Mouse (Mus musculus) cerebellum, adult 2 months (tissue): Measurements from ENCODE around the gene Pitpnm2. TPM values are rescaled to one million over a fixed set of nuclear protein-coding genes. Genes with fewer than 3 reads are reported as not detected.

ENCODE experiments used
- DNase-seq, 2 experiments: peaks; one replicate each; pipeline ENCODE4 v3.0.0; 2021
- H3K27ac ChIP-seq: fragments of 200-500 bp; 2 replicates; pipeline ENCODE4 v1.5.1; 2012; ENCODE audit warnings: low read length, control low read depth, inconsistent platforms; ENCODE audit not compliant: insufficient read depth
- H3K27me3 ChIP-seq: fragments of 200-500 bp; 2 replicates; pipeline ENCODE4 v1.6.1; 2012; ENCODE audit warnings: inconsistent platforms, mild to moderate bottlenecking, low read length, moderate library complexity; ENCODE audit not compliant: control insufficient read depth, insufficient read depth
- H3K4me1 ChIP-seq: fragments of 200-500 bp; 2 replicates; pipeline ENCODE4 v1.6.1; 2011; ENCODE audit warnings: low read length; ENCODE audit not compliant: control insufficient read depth, insufficient read depth
- H3K4me3 ChIP-seq: fragments of 200-500 bp; replicated peaks from 2 replicates; pipeline ENCODE3; 2011; ENCODE audit warnings: mild to moderate bottlenecking, low read depth, low read length, control low read depth; ENCODE audit not compliant: insufficient read depth
- CTCF ChIP-seq: fragments of 200-500 bp; IDR thresholded peaks from 2 replicates; pipeline ENCODE4 v1.5.1; 2011; ENCODE audit warnings: low read depth, mild to moderate bottlenecking, control low read depth, low read length, moderate library complexity, borderline replicate concordance; ENCODE audit not compliant: insufficient read depth
- POLR2A ChIP-seq: fragments of 200-500 bp; IDR thresholded peaks from 2 replicates; pipeline ENCODE4 v1.6.1; 2011; ENCODE audit warnings: low read length, control low read depth, borderline replicate concordance; ENCODE audit not compliant: insufficient read depth
- WGBS: fragments of 180-500 bp; shearing (Covaris S2); methylation state at CpG from one replicate; pipeline ENCODE4 v1.1.7; 2018; 5-methylcytosine and 5-hydroxymethylcytosine counted together
- polyA plus RNA-seq: library from polyadenylated mRNA; depleted of rRNA; stranded (reverse); fragments of >200 nt; gene quantifications from 2 replicates; pipeline ENCODE4 v1.2.3, GENCODE M21; 2012; rRNA removed

Gene Pitpnm2
- polyA plus RNA-seq, 1 experiment: 54.2 TPM

- no peak overlapping the region for H3K4me3 ChIP-seq
- no peak overlapping the region for H3K27ac ChIP-seq
- peaks cover 21% of the 10 kb centered on the region for H3K4me1 ChIP-seq
- TF ChIP-seq POLR2A: no peak
- TF ChIP-seq CTCF: no peak
- DNase-seq: no peak
- WGBS: 43% methylated on average over 9 of the region's 9 CpGs
- H3K27me3 ChIP-seq: no peaks in the 10 kb centered on the region
Measured at GRCm38 (mm10) chr5:124076559-124076958, 173.0 kb downstream of the Pitpnm2 start.

DNA sequence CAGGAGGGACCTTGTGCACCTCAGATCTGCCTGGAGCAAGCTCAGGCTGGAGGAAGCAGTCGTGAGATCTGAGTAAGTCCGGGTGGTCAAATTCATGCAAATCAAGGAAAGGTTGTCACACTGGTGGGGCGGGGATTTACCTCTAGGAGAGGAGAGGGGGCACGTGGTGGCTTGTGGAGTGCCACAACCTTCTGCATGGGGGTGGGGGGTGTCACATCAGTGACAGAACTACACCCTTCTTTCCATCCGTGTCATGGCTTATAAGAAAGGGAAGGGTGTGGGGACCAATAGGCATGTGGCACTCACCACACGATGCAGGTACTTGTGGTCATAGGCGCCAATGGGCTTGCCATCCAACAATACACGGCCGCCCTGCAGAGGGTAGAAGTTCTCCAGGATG lies 173.8 kb downstream of the Pitpnm2 start:
- TF ChIP-seq POLR2A: no peak
- TF ChIP-seq CTCF: no peak
- DNase-seq: no peak
- Histone ChIP-seq H3K27ac (no peak overlapping the region), H3K27me3 (no peaks in the 10 kb centered on the region), H3K4me3 (no peak overlapping the region), H3K4me1 (peaks cover 21% of the 10 kb centered on the region)
- 79% methylated on average over 9 of the region's 9 CpGs for WGBS

DNA sequence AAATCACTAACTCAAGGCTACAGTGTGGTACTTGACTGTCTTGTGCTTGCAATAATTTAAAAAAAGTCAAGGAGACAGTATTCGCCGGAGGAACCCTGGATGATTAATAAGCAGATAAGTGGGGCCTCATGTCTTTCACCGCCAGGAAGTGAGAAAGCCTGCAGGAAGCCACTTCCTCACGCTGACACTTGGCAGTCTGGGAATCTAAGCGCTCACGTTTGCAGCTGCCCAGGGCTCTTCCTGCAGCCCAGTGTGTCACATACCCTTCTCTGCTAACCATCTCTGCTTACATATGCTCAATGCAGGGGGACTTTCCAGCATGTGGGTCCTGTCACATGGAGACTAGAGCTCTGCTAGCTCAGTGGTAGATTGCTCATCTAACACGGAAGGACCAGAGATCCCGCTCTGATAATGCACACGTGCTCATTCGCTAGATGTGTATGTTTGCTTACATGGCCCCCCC lies 174.7 kb downstream of the Pitpnm2 start:
- H3K27me3 ChIP-seq: no peaks in the 10 kb centered on the region
- no peak for TF ChIP-seq POLR2A
- TF ChIP-seq CTCF: no peak
- H3K27ac ChIP-seq: no peak overlapping the region
- 55% methylated on average over 10 of the region's 10 CpGs for WGBS
- no peak for DNase-seq
- peaks cover 21% of the 10 kb centered on the region for H3K4me1 ChIP-seq
- no peak overlapping the region for H3K4me3 ChIP-seq

GRCm38 (mm10) chr5:124073682-124074081 lies 175.9 kb downstream of the Pitpnm2 start:
- 59% methylated on average over 9 of the region's 9 CpGs for WGBS
- Histone ChIP-seq H3K4me1 (peaks cover 13% of the 10 kb centered on the region), H3K27ac (no peak overlapping the region), H3K4me3 (no peak overlapping the region), H3K27me3 (no peaks in the 10 kb centered on the region)
- TF ChIP-seq POLR2A: no peak
- no peak for TF ChIP-seq CTCF
- DNase-seq: no peak

DNA sequence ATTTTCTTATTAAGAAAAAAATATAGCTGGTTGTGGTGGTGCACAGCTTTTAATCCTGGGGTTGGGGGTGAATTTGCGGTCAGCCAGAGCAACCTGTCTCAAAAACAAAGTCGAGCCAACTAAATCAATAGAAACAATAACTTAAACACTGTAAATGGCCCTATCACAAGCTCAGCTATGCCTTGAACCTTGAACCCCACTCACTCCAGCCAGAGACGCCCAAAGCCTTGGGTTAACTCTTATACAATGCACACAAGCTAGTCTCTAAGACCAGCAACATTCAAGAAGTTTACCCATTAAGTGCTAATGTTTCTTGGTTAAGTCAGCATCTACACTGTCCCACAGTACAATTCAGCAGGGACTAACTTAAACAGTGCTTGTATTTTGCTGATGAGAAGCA lies 179.9 kb downstream of the Pitpnm2 start:
- H3K27ac ChIP-seq: no peak overlapping the region
- TF ChIP-seq CTCF: no peak
- TF ChIP-seq POLR2A: no peak
- no peaks in the 10 kb centered on the region for H3K27me3 ChIP-seq
- peaks cover 6% of the 10 kb centered on the region for H3K4me1 ChIP-seq
- no peak overlapping the region for H3K4me3 ChIP-seq
- no peak for DNase-seq
- 92% methylated on average over 3 of the region's 3 CpGs for WGBS

Other genes starting within 250 kb of the Pitpnm2 start
- 41.7 and 47.5 TPM in 2 replicates for gene Vps37b, start 217.5 kb downstream of the Pitpnm2 start, polyA plus RNA-seq
- gene Abcb9, start 154.0 kb downstream of the Pitpnm2 start, polyA plus RNA-seq: 34.7 and 37.1 TPM in 2 replicates
- 47.2 and 52.7 TPM in 2 replicates for gene Ogfod2, start 137.5 kb downstream of the Pitpnm2 start, polyA plus RNA-seq
- 81.6 and 91.0 TPM in 2 replicates for gene Arl6ip4, start 133.7 kb downstream of the Pitpnm2 start, polyA plus RNA-seq
- 27.2 and 32.6 TPM in 2 replicates for gene Mphosph9, start 78.2 kb upstream of the Pitpnm2 start, polyA plus RNA-seq
- gene 2810006K23Rik, start 78.3 kb upstream of the Pitpnm2 start, polyA plus RNA-seq: 10.5 and 12.0 TPM in 2 replicates
- gene Cdk2ap1, start 113.3 kb upstream of the Pitpnm2 start, polyA plus RNA-seq: 267 and 279 TPM in 2 replicates
- 48.3 and 50.3 TPM in 2 replicates for gene Sbno1, start 176.2 kb upstream of the Pitpnm2 start, polyA plus RNA-seq
- 59.1 and 61.6 TPM in 2 replicates for gene Kmt5a, start 190.2 kb upstream of the Pitpnm2 start, polyA plus RNA-seq
- gene Rilpl2, start 228.6 kb upstream of the Pitpnm2 start, polyA plus RNA-seq: 18.1 and 18.4 TPM in 2 replicates
- gene Snrnp35, start 233.4 kb upstream of the Pitpnm2 start, polyA plus RNA-seq: 12.3 and 13.1 TPM in 2 replicates